Mouse (Mus musculus): ENCODE measurements at regions not wholly inside any gene's neighbourhood (a gene's known extent, or its start where the extent isn't known, plus 50 kb on each side); places are given as distances from the start of the nearest gene placed in this dataset.

DNA sequence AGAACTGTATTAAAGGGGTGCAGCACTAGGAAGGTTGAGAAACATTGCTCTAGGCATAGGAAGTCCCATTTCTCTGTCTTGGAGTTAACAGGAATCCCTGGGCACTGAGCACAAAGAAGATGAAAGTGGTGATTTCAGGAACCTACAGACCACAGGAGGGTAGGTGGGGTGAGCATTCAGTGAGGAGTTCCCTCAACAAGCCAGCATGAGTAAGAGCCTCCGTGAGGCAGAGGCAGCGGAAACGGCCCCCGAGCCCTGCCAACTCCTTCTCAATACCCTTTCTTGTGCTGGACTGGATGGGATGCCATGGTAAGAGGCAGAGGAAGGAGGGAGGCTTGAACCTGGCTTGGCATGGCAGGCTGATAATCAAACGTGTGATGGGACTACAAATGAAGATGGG lies 347.2 kb downstream of the Sox9 start:
- TF ChIP-seq CTCF (IDR thresholded peaks at IDR 0.05; ENCODE audit: low read depth, low read length) (no peak), POLR2A (IDR thresholded peaks at IDR 0.05; ENCODE audit: extremely low read depth, insufficient read depth, low read length) (no peak)
- 91% methylated on average over 5 of the region's 5 CpGs for WGBS
- no peak for DNase-seq (ENCODE audit: extremely low read depth, low read depth, low spot score)
- Histone ChIP-seq H3K79me2 (ENCODE audit: control insufficient read depth, insufficient read depth, low read length) (no peaks in the 10 kb centered on the region), H3K4me1 (ENCODE audit: control insufficient read depth, insufficient read depth, low read length) (peaks cover 31% of the 10 kb centered on the region), H3K9ac (ENCODE audit: low read depth, low read length) (no peak overlapping the region), H3K27ac (replicated peaks; ENCODE audit: insufficient read depth, low read depth, low read length) (no peak overlapping the region), H3K36me3 (ENCODE audit: control insufficient read depth, insufficient read depth, low read length) (no peaks in the 10 kb centered on the region), H3K27me3 (ENCODE audit: control insufficient read depth, insufficient read depth, low read length) (no peaks in the 10 kb centered on the region), H3K4me3 (ENCODE audit: insufficient read depth, low read depth, low read length) (no peak overlapping the region)

DNA sequence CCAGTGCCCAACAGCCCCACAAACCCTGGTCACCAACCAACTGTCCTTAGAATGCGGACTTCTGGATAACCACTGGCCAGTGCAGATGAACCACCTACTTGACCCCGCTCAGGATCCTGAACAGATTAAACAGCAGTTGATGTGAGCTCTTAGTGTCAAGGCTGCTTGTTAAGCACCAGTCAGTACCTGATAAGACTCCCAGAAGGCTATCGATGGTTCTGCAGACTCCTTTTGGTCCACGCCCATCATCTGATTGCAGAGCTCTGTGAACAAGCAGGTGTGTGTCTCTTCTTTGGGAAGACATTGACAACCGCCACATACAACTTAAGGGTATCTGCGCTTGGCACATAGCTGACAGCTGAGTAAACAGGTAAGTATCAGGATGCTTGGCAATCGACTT lies 348.0 kb downstream of the Sox9 start:
- Histone ChIP-seq H3K4me1 (ENCODE audit: control insufficient read depth, insufficient read depth, low read length) (peaks cover 31% of the 10 kb centered on the region), H3K79me2 (ENCODE audit: control insufficient read depth, insufficient read depth, low read length) (no peaks in the 10 kb centered on the region), H3K36me3 (ENCODE audit: control insufficient read depth, insufficient read depth, low read length) (no peaks in the 10 kb centered on the region), H3K4me3 (ENCODE audit: insufficient read depth, low read depth, low read length) (no peak overlapping the region), H3K27me3 (ENCODE audit: control insufficient read depth, insufficient read depth, low read length) (no peaks in the 10 kb centered on the region), H3K9ac (ENCODE audit: low read depth, low read length) (no peak overlapping the region), H3K27ac (replicated peaks; ENCODE audit: insufficient read depth, low read depth, low read length) (no peak overlapping the region)
- WGBS = 93% methylated on average over 7 of the region's 7 CpGs
- TF ChIP-seq CTCF (IDR thresholded peaks at IDR 0.05; ENCODE audit: low read depth, low read length) = no peak
- no peak for TF ChIP-seq POLR2A (IDR thresholded peaks at IDR 0.05; ENCODE audit: extremely low read depth, insufficient read depth, low read length)
- DNase-seq (ENCODE audit: extremely low read depth, low read depth, low spot score) = no peak

DNA sequence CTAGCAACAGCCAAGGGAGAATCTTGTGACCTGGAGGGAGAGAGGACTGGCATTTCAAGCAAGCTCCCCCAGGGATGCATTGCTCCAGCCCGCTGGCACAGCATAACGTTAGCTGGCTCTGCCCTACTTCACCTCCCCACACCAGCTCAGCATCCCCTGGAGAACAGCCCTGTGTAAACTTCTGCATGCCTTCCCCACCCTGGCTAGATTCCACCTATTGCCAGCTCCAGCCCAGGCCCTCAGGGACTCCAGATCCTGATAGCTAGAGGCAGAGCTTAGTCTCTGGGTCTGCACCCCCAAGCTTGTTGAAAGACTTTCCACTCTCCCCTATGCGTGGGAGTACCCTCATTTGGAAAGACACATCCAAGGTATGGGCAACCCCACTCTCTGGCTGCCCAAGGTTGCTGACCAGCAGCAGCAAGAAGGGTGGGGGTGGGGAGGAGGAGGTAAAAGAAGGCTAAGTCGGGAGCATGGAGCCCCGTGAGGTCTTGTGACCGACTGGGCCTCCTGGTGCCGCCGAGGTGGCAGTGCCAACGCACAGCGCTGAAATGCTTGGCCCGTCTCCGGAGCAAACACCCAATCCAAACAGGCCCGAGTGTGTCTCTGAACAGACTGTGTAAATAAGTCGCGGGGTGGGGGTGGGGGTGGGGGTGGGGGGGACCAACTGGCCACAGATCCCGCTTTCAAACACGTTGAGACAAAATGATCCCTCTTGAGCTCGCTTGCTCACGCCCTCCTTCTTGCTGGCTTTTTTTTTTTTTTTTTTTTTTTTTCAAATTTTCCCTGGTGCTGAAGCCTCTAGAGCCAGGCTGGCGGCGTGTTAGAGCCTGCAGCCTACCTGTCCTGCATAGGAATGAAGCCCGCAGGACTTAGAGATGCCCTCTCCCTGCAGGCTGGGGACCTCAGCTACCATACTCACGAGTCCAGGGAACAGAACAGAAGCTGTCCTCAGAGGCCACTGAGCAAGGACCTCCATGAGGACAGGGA lies 350.3 kb downstream of the Sox9 start:
- Histone ChIP-seq H3K27me3 (ENCODE audit: control insufficient read depth, insufficient read depth, low read length) (no peaks in the 10 kb centered on the region), H3K27ac (replicated peaks; ENCODE audit: insufficient read depth, low read depth, low read length) (peak overlapping the region; percentile 54), H3K9ac (ENCODE audit: low read depth, low read length) (peak overlapping the region; percentile 52), H3K79me2 (ENCODE audit: control insufficient read depth, insufficient read depth, low read length) (no peaks in the 10 kb centered on the region), H3K4me3 (ENCODE audit: insufficient read depth, low read depth, low read length) (no peak overlapping the region), H3K36me3 (ENCODE audit: control insufficient read depth, insufficient read depth, low read length) (no peaks in the 10 kb centered on the region), H3K4me1 (ENCODE audit: control insufficient read depth, insufficient read depth, low read length) (peaks cover 23% of the 10 kb centered on the region)
- TF ChIP-seq POLR2A (IDR thresholded peaks at IDR 0.05; ENCODE audit: extremely low read depth, insufficient read depth, low read length) (no peak), CTCF (IDR thresholded peaks at IDR 0.05; ENCODE audit: low read depth, low read length) (peak; percentile 45)
- DNase-seq (ENCODE audit: extremely low read depth, low read depth, low spot score) = peak; percentile 87
- 23% methylated on average over 23 of the region's 23 CpGs for WGBS

DNA sequence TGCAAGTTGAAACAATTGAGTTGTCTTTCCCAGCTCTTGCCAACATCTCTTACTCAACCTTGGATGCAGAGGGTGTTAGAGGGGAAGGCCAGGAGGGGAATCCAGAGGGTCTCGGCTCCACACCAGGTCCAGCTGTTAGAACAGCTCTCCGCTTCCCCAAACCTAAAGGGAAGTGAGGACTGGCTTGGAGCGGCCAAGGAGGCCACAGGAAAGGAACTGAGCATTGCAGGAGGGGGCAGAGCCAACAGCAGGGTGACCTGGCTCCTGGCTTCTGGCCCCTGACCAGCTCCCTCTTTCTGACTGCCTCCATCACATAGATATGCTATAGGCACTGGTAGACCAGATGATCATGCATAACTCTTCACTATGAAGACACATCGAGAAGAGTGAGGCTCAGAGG lies 351.4 kb downstream of the Sox9 start:
- H3K4me3 ChIP-seq (ENCODE audit: insufficient read depth, low read depth, low read length) = no peak overlapping the region
- DNase-seq (ENCODE audit: extremely low read depth, low read depth, low spot score) = no peak
- TF ChIP-seq CTCF (IDR thresholded peaks at IDR 0.05; ENCODE audit: low read depth, low read length) (no peak), POLR2A (IDR thresholded peaks at IDR 0.05; ENCODE audit: extremely low read depth, insufficient read depth, low read length) (no peak)
- H3K9ac ChIP-seq (ENCODE audit: low read depth, low read length) = no peak overlapping the region
- H3K27me3 ChIP-seq (ENCODE audit: control insufficient read depth, insufficient read depth, low read length) = no peaks in the 10 kb centered on the region
- WGBS = 74% methylated on average over 4 of the region's 4 CpGs
- no peaks in the 10 kb centered on the region for H3K36me3 ChIP-seq (ENCODE audit: control insufficient read depth, insufficient read depth, low read length)
- peaks cover 17% of the 10 kb centered on the region for H3K4me1 ChIP-seq (ENCODE audit: control insufficient read depth, insufficient read depth, low read length)
- H3K27ac ChIP-seq (replicated peaks; ENCODE audit: insufficient read depth, low read depth, low read length) = no peak overlapping the region
- H3K79me2 ChIP-seq (ENCODE audit: control insufficient read depth, insufficient read depth, low read length) = no peaks in the 10 kb centered on the region

DNA sequence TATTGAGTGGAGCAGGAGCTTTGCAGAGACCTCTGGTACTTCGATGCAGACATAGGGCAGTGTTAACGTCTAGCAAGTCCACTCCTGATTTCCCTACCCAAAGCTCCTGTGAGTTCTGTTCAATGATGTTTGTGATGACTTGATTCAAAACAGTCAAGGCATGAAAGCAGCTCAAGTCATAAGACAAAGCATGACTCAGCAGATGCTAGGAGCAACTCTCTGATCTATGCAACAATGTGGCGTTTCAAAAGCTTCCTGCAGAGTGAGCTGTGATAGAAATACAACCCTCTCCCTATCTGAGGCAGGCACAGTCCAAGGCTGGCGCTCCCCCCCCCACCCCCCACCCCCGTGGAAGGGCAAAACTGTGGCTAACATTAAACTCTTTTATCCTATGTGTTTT lies 353.2 kb downstream of the Sox9 start:
- no peak overlapping the region for H3K9ac ChIP-seq (ENCODE audit: low read depth, low read length)
- H3K79me2 ChIP-seq (ENCODE audit: control insufficient read depth, insufficient read depth, low read length) = no peaks in the 10 kb centered on the region
- H3K4me3 ChIP-seq (ENCODE audit: insufficient read depth, low read depth, low read length) = no peak overlapping the region
- H3K27me3 ChIP-seq (ENCODE audit: control insufficient read depth, insufficient read depth, low read length) = no peaks in the 10 kb centered on the region
- DNase-seq (ENCODE audit: extremely low read depth, low read depth, low spot score) = peak; percentile 37
- no peaks in the 10 kb centered on the region for H3K36me3 ChIP-seq (ENCODE audit: control insufficient read depth, insufficient read depth, low read length)
- TF ChIP-seq POLR2A (IDR thresholded peaks at IDR 0.05; ENCODE audit: extremely low read depth, insufficient read depth, low read length) = no peak
- TF ChIP-seq CTCF (IDR thresholded peaks at IDR 0.05; ENCODE audit: low read depth, low read length) = no peak
- H3K27ac ChIP-seq (replicated peaks; ENCODE audit: insufficient read depth, low read depth, low read length) = no peak overlapping the region
- H3K4me1 ChIP-seq (ENCODE audit: control insufficient read depth, insufficient read depth, low read length) = peaks cover 20% of the 10 kb centered on the region
- WGBS = 68% methylated on average over 5 of the region's 5 CpGs

DNA sequence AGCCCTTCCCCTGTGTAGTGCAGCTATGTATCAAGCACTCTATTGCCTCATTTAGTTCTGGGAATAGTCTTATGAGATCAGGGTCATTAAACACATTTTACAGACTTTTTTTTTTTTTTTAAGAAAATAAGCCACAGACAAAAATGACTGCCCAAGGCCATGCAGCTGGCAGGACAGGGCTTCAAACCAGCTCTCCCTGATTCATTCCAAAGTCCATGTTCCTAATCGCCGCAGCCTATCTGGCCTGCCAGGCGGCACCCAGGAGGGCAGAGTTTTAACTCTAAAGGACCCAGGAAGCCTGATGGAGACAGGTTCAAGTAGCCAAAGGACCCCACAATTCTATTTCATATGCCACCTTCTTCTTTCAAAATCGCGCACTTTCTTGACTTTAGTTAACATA lies 356.4 kb downstream of the Sox9 start:
- Histone ChIP-seq H3K9ac (ENCODE audit: low read depth, low read length) (no peak overlapping the region), H3K36me3 (ENCODE audit: control insufficient read depth, insufficient read depth, low read length) (no peaks in the 10 kb centered on the region), H3K79me2 (ENCODE audit: control insufficient read depth, insufficient read depth, low read length) (no peaks in the 10 kb centered on the region), H3K4me1 (ENCODE audit: control insufficient read depth, insufficient read depth, low read length) (peaks cover 6% of the 10 kb centered on the region), H3K27me3 (ENCODE audit: control insufficient read depth, insufficient read depth, low read length) (no peaks in the 10 kb centered on the region), H3K27ac (replicated peaks; ENCODE audit: insufficient read depth, low read depth, low read length) (peak overlapping the region; percentile 63), H3K4me3 (ENCODE audit: insufficient read depth, low read depth, low read length) (no peak overlapping the region)
- peak; percentile 92 for DNase-seq (ENCODE audit: extremely low read depth, low read depth, low spot score)
- no peak for TF ChIP-seq CTCF (IDR thresholded peaks at IDR 0.05; ENCODE audit: low read depth, low read length)
- no peak for TF ChIP-seq POLR2A (IDR thresholded peaks at IDR 0.05; ENCODE audit: extremely low read depth, insufficient read depth, low read length)
- 53% methylated on average over 5 of the region's 5 CpGs for WGBS
